Mouse (Mus musculus) heart, adult 11 months (tissue): ENCODE measurements around the gene Itpr2.

Experiments used
- DNase-seq: peaks from one replicate; pipeline ENCODE4 v3.0.0; 2022

Itpr2 gene

GRCm38 (mm10) chr6:146081578-146081977 lies 420.4 kb downstream of the Itpr2 start:
- no peak for DNase-seq

DNA sequence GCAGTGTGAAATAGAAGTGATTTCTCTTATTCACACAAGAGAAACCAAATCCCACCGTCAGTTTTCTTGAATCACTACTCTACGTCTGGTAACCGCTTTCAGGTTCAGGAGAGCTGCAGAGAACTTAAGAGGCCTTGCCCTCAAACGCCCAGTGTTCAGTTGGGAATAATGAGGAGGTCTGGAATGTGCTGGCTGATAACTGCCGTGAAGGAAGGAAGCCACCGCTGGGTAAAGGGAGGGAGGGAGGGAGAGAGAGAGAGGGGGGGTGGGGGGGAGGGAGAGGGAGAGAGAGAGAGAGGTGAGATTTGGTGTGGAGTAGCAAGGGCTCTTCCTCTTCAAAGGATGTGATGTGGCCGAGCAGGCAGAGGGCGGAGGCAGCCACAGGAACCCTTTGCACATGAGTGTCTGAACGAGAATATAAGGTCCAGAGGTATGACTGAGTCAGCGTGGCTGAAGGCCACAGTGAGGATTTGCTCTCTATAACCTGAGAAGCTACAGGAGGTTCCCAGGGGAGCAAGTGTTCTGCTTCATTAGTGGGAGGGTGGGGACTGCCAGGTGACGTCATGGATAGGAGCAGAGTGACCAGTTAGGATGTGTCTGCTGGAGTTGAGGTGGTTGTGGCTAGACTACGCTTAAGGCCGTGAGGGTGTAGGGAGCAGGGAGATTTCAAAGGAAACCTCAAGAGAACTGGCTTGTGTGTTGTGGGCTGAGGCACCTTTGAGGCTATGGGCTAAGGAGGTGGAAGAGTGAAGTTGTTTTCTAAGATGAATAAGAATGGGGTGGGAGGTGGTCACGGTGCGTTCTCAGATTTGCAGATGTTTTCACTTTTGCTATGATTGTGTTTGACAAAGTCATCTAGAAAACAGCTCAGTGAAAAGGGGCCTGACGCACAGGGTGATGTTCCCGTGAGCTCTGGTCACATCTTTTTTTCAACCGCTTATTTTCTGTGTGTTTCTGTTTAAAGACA lies 421.2 kb downstream of the Itpr2 start:
- peak; percentile 87 for DNase-seq

GRCm38 (mm10) chr6:146079734-146080443 lies 422.1 kb downstream of the Itpr2 start:
- DNase-seq, result peak; percentile 89

- DNase-seq, result peak; percentile 98
Observed at GRCm38 (mm10) chr6:146079261-146079660, 422.8 kb downstream of the Itpr2 start.

GRCm38 (mm10) chr6:146078136-146078535 lies 423.9 kb downstream of the Itpr2 start:
- peak; percentile 87 for DNase-seq

DNA sequence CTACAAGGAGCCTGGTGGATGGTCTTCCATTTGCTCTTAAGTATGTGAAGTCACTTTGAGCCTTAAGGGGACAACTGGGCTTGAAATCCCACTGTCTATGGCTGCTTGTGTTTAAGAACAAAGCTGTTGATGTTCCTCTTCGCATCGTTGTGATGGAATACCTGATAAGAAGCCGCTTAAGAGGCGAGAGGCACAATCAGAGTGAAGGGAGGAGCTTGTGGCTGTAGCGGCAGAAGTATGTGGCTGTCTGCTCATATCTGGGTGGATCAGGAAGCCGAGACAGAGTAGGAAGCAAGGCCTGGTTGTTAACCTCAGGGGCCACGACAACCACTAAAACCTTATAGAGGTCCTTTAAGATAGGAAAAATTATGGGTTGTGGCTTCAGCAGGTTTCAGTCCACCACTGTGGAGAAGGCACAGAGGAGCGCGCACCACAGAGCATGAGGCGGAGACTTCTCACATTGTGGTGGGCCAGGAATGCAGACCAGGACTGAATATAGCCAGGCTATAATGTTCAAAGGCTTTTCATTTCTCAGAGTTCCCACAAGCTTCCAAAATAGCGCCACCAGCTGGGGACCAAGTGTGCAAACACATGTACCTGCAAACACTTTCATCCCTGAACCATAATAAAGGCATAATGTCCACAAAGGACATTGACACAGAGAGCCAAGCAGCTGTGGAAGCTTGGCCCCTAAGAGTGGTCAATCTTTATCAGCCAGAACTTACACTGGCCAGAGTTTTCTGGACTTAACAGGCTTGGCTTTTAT lies 424.7 kb downstream of the Itpr2 start:
- peak; percentile 81 for DNase-seq

- DNase-seq, result peak; percentile 83
Observed at GRCm38 (mm10) chr6:146072842-146073241, 429.2 kb downstream of the Itpr2 start.

GRCm38 (mm10) chr6:146071883-146072282 lies 430.1 kb downstream of the Itpr2 start:
- DNase-seq, result peak; percentile 33
